Mouse (Mus musculus): ENCODE data around the gene Adk. TPM values are rescaled to one million over a fixed set of nuclear protein-coding genes. Genes with fewer than 3 reads are reported as not detected.

Gene Adk
- total and polyA plus RNA-seq, 2 experiments from 2014 or later, result 126 to 246 TPM

GRCm38 (mm10) chr14:21268229-21268628, 215.9 kb downstream of the Adk start:
- peaks cover 7% of the 10 kb centered on the region; the same call in 1 of the 2 replicates for H3K4me1 ChIP-seq (ENCODE audit: control insufficient read depth, insufficient read depth)
- no peak overlapping the region for H3K9ac ChIP-seq (replicated peaks; ENCODE audit: low read depth, low read length)
- H3K36me3 ChIP-seq (replicated peaks; ENCODE audit: control insufficient read depth, insufficient read depth, low read length), result no peaks in the 10 kb centered on the region
- no peak overlapping the region for H3K27ac ChIP-seq (ENCODE audit: low read depth)
- no peak overlapping the region for H3K4me3 ChIP-seq (ENCODE audit: low read depth, low read length)
- no peak for DNase-seq (ENCODE audit: low spot score)
- no peak for ATAC-seq (ENCODE audit: insufficient read depth, low read depth)
- H3K27me3 ChIP-seq (ENCODE audit: control insufficient read depth, insufficient read depth, low read length), result no peaks in the 10 kb centered on the region
- TF ChIP-seq EP300 (IDR thresholded peaks at IDR 0.05; ENCODE audit: low read depth) (no peak), CTCF (IDR thresholded peaks at IDR 0.05; ENCODE audit: low read depth) (no peak)
- no peaks in the 10 kb centered on the region for H3K9me3 ChIP-seq (replicated peaks; ENCODE audit: control insufficient read depth, low read length)
- 82% methylated on average over 8 of the region's 8 CpGs for WGBS
- no peak overlapping the region for H3K4me2 ChIP-seq (ENCODE audit: low read depth, low read length)

DNA sequence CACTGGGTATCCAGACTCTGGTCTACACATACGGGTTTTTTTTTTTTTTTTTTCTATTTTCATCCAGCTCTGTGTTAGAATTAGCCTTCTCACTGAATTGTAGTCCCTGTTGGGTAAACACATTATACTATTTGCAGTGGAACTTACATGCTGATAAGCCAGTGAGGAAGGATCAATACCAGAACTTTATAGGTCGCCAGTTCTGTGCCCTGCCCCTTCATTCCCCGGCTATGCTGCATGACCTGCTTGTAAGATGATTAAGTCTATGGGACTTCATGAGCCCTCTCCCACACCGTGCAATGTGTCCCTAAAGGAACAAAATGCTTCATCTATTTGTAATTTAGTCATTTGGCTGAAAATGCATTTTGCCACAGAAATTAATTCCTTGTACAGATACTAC, 219.1 kb downstream of the Adk start:
- no peak overlapping the region for H3K27ac ChIP-seq (ENCODE audit: low read depth)
- peaks cover 10% of the 10 kb centered on the region for H3K4me1 ChIP-seq (ENCODE audit: control insufficient read depth, insufficient read depth)
- H3K9ac ChIP-seq (replicated peaks; ENCODE audit: low read depth, low read length), result no peak overlapping the region
- H3K27me3 ChIP-seq (ENCODE audit: control insufficient read depth, insufficient read depth, low read length), result no peaks in the 10 kb centered on the region
- ATAC-seq (ENCODE audit: insufficient read depth, low read depth) (no peak), DNase-seq (ENCODE audit: low spot score) (no peak)
- 83% methylated on average over 4 of the region's 4 CpGs for WGBS
- H3K9me3 ChIP-seq (replicated peaks; ENCODE audit: control insufficient read depth, low read length), result no peaks in the 10 kb centered on the region
- TF ChIP-seq CTCF (IDR thresholded peaks at IDR 0.05; ENCODE audit: low read depth), result no peak
- no peak overlapping the region for H3K4me2 ChIP-seq (ENCODE audit: low read depth, low read length)
- H3K4me3 ChIP-seq (ENCODE audit: low read depth, low read length), result no peak overlapping the region
- no peaks in the 10 kb centered on the region for H3K36me3 ChIP-seq (replicated peaks; ENCODE audit: control insufficient read depth, insufficient read depth, low read length)

GRCm38 (mm10) chr14:21275786-21276185, 223.4 kb downstream of the Adk start:
- no peak overlapping the region for H3K27ac ChIP-seq (ENCODE audit: low read depth)
- ATAC-seq (ENCODE audit: insufficient read depth, low read depth) (no peak), DNase-seq (ENCODE audit: low spot score) (no peak)
- H3K4me3 ChIP-seq (ENCODE audit: low read depth, low read length), result no peak overlapping the region
- no peak overlapping the region for H3K4me2 ChIP-seq (ENCODE audit: low read depth, low read length)
- H3K4me1 ChIP-seq (ENCODE audit: control insufficient read depth, insufficient read depth), result peaks cover 10% of the 10 kb centered on the region
- H3K9ac ChIP-seq (replicated peaks; ENCODE audit: low read depth, low read length), result no peak overlapping the region
- H3K9me3 ChIP-seq (replicated peaks; ENCODE audit: control insufficient read depth, low read length), result no peaks in the 10 kb centered on the region
- H3K36me3 ChIP-seq (replicated peaks; ENCODE audit: control insufficient read depth, insufficient read depth, low read length), result no peaks in the 10 kb centered on the region
- TF ChIP-seq CTCF (IDR thresholded peaks at IDR 0.05; ENCODE audit: low read depth) (no peak), EP300 (IDR thresholded peaks at IDR 0.05; ENCODE audit: low read depth) (no peak)
- no peaks in the 10 kb centered on the region for H3K27me3 ChIP-seq (ENCODE audit: control insufficient read depth, insufficient read depth, low read length)
- WGBS, result 67% methylated on average over 1 of the region's 1 CpGs

- H3K4me1 ChIP-seq (ENCODE audit: control insufficient read depth, insufficient read depth), result peaks cover 4% of the 10 kb centered on the region
- ATAC-seq (ENCODE audit: insufficient read depth, low read depth) (no peak), DNase-seq (ENCODE audit: low spot score) (no peak)
- no peak overlapping the region for H3K27ac ChIP-seq (ENCODE audit: low read depth)
- 95% methylated on average over 2 of the region's 2 CpGs for WGBS
- no peak overlapping the region for H3K4me3 ChIP-seq (ENCODE audit: low read depth, low read length)
- no peak overlapping the region for H3K4me2 ChIP-seq (ENCODE audit: low read depth, low read length)
- no peak overlapping the region for H3K9ac ChIP-seq (replicated peaks; ENCODE audit: low read depth, low read length)
- no peaks in the 10 kb centered on the region for H3K27me3 ChIP-seq (ENCODE audit: control insufficient read depth, insufficient read depth, low read length)
- H3K9me3 ChIP-seq (replicated peaks; ENCODE audit: control insufficient read depth, low read length), result no peaks in the 10 kb centered on the region
- H3K36me3 ChIP-seq (replicated peaks; ENCODE audit: control insufficient read depth, insufficient read depth, low read length), result no peaks in the 10 kb centered on the region
- TF ChIP-seq CTCF (IDR thresholded peaks at IDR 0.05; ENCODE audit: low read depth) (no peak), EP300 (IDR thresholded peaks at IDR 0.05; ENCODE audit: low read depth) (no peak)
Measured at GRCm38 (mm10) chr14:21278290-21278689, 225.9 kb downstream of the Adk start.

GRCm38 (mm10) chr14:21278907-21279535, 226.6 kb downstream of the Adk start:
- ATAC-seq (ENCODE audit: insufficient read depth, low read depth) (no peak), DNase-seq (ENCODE audit: low spot score) (no peak)
- Histone ChIP-seq H3K4me1 (ENCODE audit: control insufficient read depth, insufficient read depth) (0 out of 2 replicates have a peak, but pooled peaks cover under 1% of the 10 kb centered on the region), H3K9me3 (replicated peaks; ENCODE audit: control insufficient read depth, low read length) (no peaks in the 10 kb centered on the region), H3K4me2 (ENCODE audit: low read depth, low read length) (no peak overlapping the region), H3K9ac (replicated peaks; ENCODE audit: low read depth, low read length) (no peak overlapping the region), H3K36me3 (replicated peaks; ENCODE audit: control insufficient read depth, insufficient read depth, low read length) (no peaks in the 10 kb centered on the region), H3K4me3 (ENCODE audit: low read depth, low read length) (no peak overlapping the region), H3K27me3 (ENCODE audit: control insufficient read depth, insufficient read depth, low read length) (no peaks in the 10 kb centered on the region), H3K27ac (ENCODE audit: low read depth) (0 out of 2 replicates have a peak overlapping the region, but pooled peaks have one; percentile 38)
- TF ChIP-seq CTCF (IDR thresholded peaks at IDR 0.05; ENCODE audit: low read depth) (no peak), EP300 (IDR thresholded peaks at IDR 0.05; ENCODE audit: low read depth) (no peak)
- 56% methylated on average over 6 of the region's 6 CpGs for WGBS

DNA sequence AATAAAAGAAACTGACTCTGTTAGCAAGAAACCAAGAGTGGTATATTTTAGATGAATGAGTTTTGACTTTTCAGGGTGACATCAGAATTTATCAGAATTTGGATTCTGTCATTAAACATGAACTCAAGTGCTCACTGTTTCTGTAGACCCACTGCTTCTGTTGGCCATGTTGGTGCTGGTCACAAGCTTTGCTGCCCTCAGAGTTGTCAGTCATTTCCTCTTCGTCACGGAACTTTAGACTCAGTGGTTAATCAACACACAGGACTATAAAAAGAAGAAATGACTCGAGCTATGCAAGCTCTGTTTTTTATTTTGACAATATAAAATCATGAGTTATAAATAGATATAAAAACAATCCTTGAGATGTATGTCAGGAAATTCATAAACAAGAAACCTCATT, 228.1 kb downstream of the Adk start:
- TF ChIP-seq CTCF (IDR thresholded peaks at IDR 0.05; ENCODE audit: low read depth), result no peak
- no peak for TF ChIP-seq EP300 (IDR thresholded peaks at IDR 0.05; ENCODE audit: low read depth)
- no peak overlapping the region for H3K4me2 ChIP-seq (ENCODE audit: low read depth, low read length)
- no peaks in the 10 kb centered on the region for H3K27me3 ChIP-seq (ENCODE audit: control insufficient read depth, insufficient read depth, low read length)
- peaks cover 8% of the 10 kb centered on the region; the same call in 1 of the 2 replicates for H3K4me1 ChIP-seq (ENCODE audit: control insufficient read depth, insufficient read depth)
- H3K9ac ChIP-seq (replicated peaks; ENCODE audit: low read depth, low read length), result no peak overlapping the region
- no peaks in the 10 kb centered on the region for H3K9me3 ChIP-seq (replicated peaks; ENCODE audit: control insufficient read depth, low read length)
- 33% methylated on average over 3 of the region's 3 CpGs for WGBS
- H3K36me3 ChIP-seq (replicated peaks; ENCODE audit: control insufficient read depth, insufficient read depth, low read length), result no peaks in the 10 kb centered on the region
- DNase-seq (ENCODE audit: low spot score) (no peak), ATAC-seq (ENCODE audit: insufficient read depth, low read depth) (no peak)
- H3K4me3 ChIP-seq (ENCODE audit: low read depth, low read length), result no peak overlapping the region
- no peak overlapping the region for H3K27ac ChIP-seq (ENCODE audit: low read depth)

All from heart, postnatal 0 days (tissue).